Mouse (Mus musculus): ENCODE data around the gene Fam76a.

Gene Fam76a

DNA sequence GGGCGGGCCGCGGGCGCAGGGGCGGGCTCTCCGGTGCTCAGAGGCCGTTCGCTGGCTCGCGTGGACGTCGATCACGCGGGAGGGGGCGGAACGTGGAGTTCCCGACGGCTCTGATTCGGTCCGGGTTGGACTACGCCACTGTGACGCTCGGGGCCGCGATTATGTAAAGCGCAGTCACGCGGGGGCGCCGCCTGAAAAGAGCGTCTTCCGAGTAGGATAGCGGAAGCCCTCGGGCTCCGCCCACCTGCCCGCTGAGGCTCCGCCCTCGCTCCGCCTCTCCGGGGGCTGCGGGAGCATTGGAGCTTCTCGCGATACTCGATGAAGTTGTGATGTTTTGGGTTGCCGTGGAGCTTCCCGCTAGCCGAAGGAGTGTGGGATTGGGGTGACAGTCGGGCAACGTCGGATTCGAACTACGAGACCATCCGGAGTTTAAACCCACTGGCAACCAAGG is at the start of gene Fam76a:
Gene Fam76a, minus strand, starts transcription at position 1 of the 451 bp plus-strand sequence.
- DNase-seq, result peak; percentile 100

DNA sequence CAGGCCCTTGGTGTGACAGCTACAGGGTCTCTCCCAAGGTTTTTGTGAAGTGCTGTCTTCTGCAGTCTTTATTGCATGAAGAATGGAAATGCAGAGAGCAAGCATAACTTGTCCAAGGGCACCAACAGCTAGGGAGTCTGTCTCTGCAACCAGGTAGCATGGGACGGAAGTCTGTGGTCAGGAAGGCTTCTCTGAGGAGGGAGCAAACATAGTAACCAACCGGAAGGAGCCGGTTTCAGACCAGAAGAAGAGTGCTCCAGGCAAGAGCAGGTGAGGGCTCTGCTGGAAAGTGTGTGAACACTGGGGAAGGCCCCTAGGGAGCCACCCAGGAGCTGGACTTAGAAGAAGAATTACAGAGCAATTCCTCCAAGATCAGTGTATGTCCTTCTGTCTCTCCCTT is 49.7 kb upstream of the Fam76a start:
- no peak for DNase-seq

DNA sequence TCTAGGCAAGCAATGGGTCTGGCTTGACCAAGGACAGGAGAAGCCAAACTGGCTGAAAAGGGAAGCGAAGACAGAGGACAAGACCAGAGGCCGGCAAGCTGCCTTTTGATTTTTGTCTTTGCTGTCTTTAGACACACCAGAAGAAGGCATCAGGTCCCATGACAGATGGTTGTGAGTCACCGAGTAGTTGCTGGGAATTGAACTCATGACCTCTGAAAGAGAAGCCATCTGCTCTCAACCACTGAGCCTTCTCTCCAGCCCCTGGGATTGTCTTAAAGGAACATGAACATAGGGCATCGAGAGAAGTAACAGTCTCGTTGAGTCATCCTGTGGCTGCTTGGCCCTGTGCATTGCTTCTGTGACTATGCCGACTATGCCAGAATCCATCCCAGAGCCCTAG is 49.2 kb upstream of the Fam76a start:
- no peak for DNase-seq

DNA sequence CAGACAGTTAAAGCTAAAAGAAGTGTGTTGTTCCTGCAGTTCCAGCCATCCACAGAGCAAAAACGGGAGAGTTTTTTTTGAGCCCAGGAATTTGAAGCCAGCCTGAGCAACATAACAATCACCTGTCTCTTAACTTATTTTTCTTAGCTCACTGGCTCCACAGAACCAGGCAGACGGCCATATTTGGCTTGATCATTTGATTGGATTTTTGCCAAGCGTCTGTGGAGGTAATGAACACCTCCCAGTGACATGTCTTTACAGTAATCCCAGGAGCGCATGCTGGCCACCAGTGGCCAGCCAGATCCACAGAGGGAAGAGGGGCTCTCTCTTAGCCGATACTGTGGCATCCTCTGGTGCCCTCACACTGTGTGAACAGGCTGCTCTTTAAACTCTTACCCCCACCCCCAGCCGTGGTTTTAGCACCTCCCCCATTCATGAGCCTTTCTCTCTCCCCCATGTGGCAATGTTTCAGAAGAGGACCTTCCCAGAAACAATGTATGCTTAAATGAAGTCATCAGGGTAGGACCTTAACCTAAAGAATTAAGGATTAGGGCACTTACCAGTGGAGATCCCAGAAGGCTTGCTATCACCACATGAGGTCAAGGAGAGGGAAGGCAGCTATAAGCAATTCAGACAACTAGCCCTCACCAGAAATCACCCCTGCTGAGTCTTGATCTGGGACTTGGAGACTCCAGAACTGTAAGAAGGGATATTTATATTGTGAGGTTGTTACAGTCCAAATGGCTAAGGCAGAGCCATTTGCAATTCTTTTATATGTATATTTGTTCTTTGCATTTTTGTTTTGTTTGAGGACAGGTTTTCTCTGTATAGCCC is 46.0 kb upstream of the Fam76a start:
- no peak for DNase-seq

DNA sequence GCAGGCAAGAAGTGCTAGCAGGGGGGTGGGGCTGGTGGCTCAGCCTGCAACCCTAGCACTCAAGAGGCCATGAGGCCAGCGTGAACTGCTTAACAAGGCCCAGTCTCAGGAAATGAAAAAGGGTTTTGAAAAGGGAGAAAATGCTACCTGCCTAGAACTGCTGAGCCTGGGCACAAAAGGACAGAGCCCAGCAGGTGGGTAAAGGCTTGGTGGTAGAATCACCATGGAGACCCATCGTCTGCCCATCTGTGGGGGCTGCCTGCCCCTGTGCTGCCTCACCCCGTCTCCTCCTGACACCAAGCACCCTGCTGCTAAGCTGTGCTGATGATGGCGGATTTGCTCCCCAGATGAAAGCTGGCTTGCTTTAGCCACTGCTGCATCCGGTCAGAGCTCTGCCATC is 42.1 kb upstream of the Fam76a start:
- no peak for DNase-seq

DNA sequence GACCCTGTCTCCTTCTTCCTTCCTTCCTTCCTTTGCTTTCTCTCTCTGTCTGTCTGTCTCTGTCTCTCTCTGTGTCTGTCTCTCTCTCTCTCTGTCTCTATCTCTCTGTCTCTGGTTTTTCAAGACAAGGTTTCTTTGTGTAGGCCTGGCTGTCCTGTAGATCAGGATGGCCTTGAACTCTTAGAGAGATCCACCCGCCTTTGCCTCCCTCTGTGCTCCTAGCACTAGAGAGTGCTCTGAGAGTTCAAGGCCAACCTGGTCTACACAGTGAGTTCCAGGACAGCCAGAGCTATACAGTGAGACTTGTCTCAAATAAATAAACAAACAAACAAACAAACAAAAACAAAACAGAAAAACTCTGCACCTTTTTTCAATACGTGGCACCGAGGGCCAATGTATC is 41.7 kb upstream of the Fam76a start:
- no peak for DNase-seq

DNA sequence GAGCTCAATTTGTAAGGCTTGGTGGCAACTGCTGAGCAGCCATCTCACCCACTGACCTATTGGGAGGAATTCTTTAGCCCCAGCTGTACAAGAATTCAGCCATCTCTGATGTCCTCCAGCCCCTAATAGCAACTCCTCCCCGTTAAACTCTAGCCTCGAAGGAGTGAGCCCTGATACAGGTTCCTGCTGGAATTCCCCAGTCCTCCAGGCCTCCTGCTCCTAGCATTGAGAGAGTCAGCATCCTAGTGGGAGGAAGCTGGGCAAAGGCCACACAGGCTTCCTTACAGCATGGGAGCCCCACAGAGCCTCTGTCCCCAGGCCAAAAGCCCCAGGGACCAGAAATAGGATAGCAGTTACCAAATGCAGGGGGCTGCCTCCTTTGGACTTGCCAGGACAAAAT is 41.1 kb upstream of the Fam76a start:
- no peak for DNase-seq

DNA sequence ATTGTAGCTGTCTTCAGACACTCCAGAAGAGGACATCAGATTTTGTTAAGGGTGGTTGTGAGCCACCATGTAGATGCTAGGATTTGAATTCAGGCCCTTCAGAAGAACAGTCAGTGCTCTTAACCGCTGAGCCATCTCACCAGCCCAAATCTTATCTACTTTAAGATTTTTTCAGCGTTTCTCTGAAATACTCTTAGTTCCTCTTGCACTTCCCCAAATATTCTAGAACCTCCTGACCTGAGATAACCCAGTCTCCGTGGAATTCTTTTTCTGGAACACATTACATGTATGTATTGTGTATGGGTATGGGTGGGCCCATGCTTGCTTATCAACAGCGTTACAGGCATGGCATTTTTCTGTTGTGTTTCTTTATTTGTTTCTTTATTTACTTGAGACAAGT is 40.3 kb upstream of the Fam76a start:
- no peak for DNase-seq

DNA sequence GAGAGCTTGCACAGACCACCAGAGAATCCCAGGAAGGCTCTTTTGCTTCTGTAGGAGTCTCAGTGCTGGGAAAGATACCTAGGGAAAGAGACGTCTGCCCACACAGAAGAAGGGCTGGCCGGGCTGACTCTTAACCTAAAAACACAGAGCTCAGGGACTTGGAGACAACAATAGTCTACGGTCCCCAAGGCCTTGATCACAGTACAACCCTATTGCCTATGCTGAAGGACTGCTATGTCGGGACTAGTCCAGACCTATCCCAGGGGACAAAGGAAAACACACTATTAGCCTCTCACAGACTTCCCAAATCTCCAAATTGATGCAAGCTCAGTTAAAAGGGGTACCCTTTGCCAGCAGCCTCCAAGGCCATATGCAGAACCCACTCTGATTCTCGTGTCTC is 39.5 kb upstream of the Fam76a start:
- no peak for DNase-seq

DNA sequence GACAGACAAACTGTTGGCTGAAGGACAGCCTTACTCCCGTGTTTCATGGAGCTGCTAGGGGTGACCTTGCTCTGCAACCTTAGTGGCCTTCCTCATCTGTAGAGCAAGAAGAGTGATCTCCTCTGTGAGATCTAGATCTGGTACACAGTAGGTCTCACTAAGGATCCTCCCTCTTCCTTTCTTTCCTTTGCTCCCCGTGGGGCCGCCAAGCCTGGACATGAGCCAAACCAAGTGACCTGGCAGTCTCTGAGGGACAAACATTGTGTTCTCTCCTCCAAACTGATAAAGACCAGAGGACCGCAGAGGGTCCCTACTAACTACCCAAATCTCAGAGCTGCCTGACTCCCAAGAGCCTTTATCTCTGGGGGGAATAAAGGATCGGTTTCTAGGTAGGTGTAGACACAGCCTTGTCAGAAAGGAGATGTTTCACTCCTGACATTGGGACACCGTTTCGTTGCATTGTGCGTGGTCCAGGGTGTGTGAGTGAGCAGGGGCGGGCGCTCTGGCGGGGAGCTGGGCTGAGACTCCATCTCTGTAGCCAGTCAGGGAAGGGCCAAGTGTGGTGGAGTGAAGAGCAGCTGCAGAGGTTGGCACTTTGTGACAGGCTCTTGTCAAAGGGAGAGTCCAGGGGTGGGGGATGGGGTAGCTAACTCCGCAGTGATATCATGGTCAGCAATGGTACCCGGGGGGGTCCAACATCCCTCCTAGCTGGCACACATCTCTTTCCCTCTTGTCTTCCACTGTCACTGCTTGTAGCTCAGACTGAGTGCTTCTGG is 38.7 kb upstream of the Fam76a start:
- DNase-seq, result peak; percentile 52

DNA sequence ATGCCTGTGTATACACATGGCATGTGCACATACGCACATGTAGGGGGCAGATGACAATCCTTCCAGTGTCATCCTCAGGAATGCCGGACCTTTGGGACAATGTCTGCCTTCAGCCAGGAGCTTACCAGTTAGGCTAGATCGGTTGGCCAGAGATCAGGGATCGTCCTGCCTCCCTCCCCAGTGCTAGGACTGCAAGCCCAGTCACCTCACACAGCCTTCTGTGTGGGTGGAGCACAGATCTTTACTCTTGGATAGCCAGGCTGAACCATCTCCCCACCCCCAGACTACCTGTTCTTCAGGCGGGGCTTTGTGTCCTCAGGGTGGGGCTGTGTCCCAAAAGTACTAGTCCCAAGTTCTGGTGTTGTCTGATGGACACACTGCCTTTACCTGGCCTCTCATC is 38.0 kb upstream of the Fam76a start:
- no peak for DNase-seq

DNA sequence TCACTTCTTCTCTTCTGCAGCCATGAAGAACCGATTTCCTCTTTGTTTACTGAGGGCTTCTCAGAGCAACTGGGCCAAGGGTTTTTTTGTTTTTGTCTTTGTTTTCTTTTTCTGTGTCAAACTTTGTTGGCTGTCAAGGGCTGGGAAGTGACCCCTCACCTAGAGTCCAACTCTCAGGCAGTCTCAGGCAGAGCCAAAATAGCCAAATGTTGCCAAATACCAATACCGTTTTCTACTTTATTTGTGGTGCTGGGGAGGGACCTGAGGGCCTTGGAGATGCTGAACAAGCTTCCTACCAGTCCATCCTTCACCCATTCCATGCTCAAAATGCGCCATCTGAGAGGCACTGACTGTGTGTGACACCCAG is 37.3 kb upstream of the Fam76a start:
- DNase-seq, result no peak

DNA sequence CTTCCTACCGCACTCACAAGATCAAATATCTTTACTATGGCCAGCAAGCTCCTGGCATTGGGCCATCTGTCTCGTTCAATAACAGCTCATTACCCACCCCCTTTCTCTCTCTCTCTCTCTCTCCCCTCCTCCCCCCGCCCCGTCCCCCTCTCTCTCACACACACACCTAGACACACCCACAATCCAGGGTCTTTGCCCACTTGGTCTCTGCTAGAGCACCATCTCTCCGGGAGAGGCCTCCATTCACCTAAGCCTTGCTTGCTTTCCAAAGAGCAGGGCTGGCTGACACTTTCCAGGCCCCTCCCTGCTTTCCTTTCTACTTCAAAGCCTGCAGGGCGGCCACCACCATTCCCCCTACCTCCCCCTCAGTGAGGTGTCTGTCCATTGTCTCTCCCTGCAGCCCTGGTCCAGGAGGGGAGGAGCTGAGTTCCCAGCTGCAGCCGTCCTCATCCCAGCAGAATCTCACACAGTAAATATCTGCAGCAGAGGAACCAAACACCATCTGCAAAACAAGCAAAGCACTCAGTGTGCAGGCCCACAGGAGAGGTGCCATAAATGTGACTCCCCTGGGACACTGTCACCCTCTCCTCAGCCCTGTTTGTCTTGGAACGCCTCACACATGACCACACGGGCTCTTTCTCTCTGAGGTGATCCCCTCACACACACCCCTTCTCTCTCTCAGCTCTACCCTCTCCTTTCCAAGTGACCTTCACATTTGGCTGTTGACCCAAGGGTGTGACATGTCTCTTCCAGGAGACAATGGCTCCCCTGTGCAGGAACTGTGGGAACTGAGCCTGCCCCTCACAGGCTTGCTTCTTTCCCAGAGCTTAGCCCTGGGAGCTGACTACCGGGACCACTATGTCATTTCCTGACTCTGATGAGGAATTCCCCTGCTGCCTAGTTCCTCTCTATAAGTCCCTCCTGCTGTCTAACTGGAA is 36.7 kb upstream of the Fam76a start:
- peak; percentile 53 for DNase-seq

DNA sequence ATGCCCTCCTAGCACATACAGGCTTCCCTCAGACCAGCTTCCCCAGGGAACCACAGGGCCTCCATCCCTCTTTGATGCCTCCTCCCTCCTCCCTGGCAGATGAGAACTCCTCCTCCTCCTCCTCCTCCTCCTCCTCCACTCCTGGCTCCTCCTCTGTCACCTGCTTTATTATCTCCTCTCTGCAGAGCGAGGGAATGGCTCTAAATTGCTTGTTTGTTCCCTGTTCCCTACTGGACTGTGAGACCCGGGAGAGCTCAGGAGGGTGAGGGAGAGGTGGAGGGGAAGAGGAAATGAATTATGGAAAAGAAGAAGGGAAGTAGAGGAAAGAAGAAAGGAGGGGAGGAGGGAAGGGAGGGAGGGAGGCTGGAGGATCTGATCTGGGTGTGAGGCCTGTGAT is 33.0 kb upstream of the Fam76a start:
- no peak for DNase-seq

DNA sequence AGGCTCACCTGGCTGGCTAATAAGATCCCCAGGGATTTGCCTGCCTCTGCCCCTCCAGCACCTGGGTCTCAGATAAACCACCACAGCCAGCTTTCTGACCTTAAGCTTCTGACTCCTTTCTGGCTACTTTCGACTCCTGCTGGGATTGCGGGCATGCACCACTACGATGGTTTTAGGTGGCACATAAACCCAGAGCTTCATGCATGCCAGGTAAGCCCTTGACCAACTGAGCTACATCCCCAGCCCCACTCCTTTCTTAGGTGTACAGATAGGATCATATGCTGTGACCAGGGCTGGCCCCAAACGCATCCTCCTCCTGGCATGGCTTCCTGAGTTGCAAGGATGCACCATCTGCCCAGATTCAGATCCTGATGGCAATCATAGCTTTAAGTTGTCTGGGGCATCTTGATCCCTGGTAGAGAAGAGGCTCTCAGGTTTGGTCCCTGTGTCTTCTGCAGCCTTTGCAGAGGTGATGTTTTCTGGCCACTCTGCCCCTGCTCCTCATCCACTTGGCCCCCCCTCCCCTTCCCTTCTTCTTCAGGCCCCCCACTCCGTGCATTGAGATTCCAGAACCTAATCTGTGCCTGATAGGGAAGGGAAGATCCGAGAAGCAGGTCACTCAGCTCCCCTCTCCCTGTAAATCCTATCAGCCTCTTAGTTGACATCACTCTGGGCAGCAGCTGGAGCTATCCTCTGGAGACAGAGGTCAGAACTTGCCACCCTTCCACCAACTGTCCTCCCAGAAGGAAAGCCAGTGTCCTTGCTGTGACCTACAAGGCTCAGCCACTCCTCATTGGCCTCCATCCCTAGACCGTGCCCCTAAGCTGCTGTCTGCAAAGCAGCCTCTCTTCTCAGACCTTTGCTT is 32.4 kb upstream of the Fam76a start:
- no peak for DNase-seq

DNA sequence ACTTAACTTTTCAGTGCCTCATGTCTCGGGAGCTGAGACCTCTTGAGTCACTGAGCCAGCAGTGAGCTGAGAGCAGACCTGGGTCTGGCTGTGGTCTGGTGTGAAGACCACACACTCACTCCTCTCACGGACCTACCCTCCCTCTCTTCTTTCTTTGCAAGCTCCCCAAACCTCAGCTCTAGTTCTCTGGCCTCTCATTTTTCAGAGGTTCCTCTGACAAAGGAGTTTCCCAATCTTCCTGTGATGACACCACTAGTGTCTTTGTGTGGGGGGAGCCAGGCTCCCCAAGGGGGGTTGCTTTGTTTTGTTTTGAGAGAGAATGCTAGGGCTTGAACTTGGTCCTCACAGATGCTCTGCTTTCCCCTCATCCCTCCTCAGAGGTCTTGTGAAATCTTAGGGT is 28.6 kb upstream of the Fam76a start:
- no peak for DNase-seq

DNA sequence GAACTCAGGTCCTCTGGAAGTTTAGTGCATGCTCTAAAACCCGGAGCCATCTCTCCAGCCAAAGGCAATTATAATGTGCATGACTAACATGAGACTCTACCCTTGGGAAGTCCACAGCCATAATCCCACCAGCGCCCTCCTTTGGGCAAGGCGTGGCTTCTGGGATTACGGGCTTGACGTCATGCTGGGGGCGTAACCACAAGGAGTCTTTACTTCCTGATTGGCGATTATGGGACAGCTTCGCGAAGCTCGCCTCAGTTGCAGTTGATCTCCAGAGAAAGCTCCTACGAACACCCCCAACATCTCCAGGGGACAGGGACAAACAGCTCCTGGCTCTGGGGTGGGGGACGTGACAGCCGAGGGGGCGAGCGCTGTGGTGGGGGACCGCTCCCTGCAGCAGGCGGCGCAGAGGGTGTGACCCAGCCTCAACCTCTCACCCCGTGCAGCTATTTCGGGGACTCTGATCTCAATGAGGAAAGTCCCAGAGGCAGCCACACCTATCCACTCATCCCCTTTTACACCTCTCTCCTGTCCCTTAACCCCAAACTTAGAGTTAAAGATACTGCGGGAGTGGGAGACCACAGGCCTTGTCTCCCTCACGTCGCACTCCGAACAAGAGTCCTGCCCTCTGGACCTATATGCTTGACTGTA is 27.6 kb upstream of the Fam76a start:
- DNase-seq, result no peak

DNA sequence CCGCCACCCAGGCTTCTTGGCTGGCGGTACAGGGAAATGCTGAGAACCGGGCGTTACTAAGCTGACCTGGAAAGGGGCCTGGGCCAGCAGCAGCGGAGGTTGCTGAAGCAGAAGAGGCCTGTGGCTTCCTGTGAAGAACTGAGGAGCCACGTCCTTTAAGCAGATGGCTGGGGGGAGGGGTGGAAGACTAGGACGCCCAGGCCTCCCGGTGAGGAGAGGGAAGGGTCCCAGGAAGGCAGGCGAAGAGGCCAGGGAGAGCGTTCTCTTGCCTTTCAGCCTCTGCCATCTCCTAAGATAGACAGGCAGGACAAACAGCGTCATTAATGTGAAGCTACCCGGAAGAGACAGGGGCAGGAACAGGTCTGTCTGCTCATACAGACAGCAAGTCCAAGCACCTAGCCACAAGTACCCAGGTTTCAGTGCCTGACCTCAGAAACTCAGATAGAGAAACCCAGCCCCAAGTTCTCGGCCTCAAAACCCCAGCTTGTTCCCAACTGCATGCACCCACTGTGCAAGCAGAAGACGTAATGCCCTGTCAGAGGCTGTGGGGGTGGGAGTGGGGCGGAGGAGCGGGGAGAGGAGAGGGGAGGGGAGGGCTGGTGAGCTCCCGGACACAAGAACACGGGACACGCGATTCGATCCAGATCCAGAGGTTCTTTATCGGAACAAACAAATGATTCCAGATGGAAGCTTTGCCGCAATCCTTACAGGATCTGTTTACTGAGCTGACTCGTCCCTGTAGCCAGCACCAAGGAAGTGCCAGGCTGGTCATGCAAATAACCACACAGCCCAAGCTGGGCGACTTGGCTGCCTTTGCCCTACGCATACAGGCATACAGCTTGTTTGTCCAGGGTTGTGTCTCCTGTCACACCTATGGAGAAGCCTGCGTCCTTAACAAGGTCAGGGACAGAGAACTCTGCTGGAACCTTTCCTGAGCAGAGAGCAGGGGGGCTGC is 24.0 kb upstream of the Fam76a start:
- peak; percentile 42 for DNase-seq

DNA sequence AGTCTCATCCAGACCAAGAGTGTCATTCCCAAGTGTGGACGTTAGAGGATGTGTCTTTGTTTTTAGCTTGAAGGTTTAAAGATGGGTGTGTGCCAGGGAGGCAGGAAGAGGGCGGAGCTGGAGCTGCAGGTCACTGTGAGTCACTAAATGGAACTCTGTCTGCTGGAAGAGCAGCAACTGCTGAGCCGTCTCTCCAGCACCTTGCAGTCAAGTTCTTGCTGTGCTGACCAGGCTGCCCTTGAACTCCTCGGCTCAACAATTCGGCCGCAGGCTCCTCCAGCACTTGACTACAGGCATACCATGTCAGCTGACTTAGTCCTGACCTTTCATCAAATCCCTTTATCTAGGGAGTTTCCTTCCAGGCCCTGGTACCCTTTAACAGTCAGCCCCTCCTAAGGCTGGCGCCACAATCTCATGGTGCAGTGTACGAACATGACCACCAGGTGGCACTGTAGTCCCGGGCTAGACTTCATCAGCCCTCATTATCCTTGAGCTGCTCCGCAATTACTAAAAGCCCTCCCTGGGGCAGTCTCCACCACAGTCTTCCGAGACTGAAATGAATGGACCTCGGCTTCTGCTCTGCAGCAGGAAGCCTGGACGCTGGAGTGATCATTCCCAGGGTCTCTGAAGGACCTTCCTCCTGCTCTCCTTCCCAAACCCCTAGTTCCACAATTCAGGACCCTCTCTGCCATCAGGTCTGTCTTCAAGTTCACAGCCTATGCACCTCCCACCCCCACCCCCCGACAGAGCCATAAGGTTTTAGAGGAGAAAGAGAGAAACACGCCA is 23.1 kb upstream of the Fam76a start:
- peak; percentile 84 for DNase-seq

DNA sequence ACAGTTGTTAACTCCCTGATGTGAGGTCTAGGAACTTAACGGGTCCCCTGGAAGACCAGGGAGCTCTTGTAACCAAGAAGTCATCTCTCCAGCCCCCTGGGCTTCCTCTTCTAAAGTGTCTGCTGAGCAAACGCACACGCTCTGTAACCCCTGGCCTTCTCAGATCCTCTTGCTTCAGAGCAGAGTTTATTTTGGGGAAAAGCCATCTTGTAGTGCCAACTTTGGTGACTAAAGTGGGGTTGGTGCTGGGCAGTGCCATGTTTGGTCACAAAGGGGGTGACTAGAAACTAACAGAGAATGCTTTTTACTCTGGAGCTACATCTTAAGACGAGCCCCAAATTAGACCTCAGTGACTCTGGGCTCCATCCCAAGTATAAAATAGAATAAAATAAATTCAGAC is 22.4 kb upstream of the Fam76a start:
- no peak for DNase-seq
